Mouse (Mus musculus) heart, postnatal 36 days (tissue): ENCODE results near the gene Fndc11. TPM values are rescaled to one million over a fixed set of nuclear protein-coding genes. Genes with fewer than 3 reads are reported as not detected.
"Not testable (repeated sequence)": the region's sequence is repeated elsewhere in the genome, so short reads cannot be mapped to it uniquely, and the experiment has no call there.

Experiments used
- DNase-seq, 2 experiments: peaks; one replicate each; pipeline ENCODE4 v3.0.0; 2021 to 2022
- intact Hi-C: fragments of 180-260 bp; cut with DNase I; formaldehyde crosslinking; loops from one replicate; pipeline ENCODE4 v1.15.1; 2025
- total RNA-seq, 2 experiments: library from RNA; stranded (reverse); gene quantifications; 2 replicates each; pipeline ENCODE4 v1.2.3; 2021

Gene Fndc11
- under 1 TPM in 1 of 2 experiments, not detected in 1; 0.22 TPM for total RNA-seq

DNA sequence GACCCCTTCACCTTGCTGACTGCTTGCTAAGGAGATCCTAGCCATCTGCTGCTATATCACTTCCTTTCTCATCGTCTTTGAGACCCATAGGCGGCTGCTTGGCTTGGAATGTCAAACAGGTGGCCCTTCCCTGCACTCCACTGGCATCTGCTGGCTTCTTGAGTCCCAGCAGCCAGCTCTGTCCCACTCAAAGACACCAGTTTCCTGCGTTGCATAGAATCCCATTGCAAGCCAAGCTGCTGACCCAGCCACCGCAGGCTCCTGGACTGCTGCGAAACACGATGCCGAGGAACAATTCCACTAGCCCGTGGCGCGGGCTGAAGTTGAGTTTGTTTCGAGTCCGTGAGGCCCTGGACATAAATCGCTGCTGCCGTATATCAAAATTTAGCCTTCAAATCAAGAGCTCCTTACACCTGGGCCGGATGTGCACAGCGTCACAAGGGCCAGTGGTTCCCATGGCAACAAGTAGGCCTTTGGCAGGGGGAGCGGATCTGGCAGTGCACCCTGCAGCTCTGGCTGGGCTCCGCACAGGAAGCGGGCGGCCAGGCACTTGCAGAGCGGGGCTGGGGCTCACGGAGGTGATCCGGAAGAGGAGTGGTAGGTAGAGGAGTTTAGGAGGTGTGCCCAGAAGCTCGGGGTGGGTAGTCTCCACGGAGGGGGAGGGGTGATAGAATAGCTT is at the start of gene Fndc11:
Gene Fndc11 (plus strand): TSS at position 476 of the 679 bp plus-strand sequence.
- intact Hi-C loops = loop anchor here (2.0 kb wide), 1 partner anchor 31 kb away; no protein-coding TSS in a partner anchor

GRCm38 (mm10) chr2:181174646-181175045 is 45.2 kb upstream of the Fndc11 start:
- no peak for DNase-seq
- intact Hi-C loops = no loop called here

More for the DNA sequence above, at the start of gene Fndc11:
- DNase-seq = peak; percentile 73 to 75

- no peak for DNase-seq
- intact Hi-C loops = no loop called here
Observed at GRCm38 (mm10) chr2:181178015-181178414, 41.8 kb upstream of the Fndc11 start.

- intact Hi-C loops = no loop called here
- DNase-seq = no peak
Observed at GRCm38 (mm10) chr2:181178471-181178870, 41.3 kb upstream of the Fndc11 start.

- peak in 1 of 2 experiments; percentile 21 for DNase-seq
- intact Hi-C loops = no loop called here
Observed at GRCm38 (mm10) chr2:181180898-181181297, 38.9 kb upstream of the Fndc11 start.

DNA sequence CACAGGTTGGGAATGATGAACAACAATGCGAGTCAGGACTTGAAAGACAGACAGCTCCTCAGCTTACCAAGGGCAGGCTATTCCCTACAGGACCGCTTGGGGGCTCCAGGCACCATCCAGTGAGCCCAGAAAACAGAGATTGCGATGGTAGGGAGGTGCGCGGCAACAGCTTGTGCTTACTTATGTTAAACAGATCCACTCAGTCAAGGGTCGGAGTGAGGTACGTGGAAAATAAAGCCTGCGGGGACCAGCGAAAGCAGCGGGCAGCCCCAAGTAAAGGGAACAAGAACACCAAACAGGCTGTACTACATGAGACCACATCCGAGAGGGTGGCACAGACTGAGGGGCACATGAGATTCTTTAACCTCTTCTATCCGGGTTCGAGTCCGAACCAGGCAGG is 33.2 kb upstream of the Fndc11 start:
- intact Hi-C loops = loop anchor here (1.0 to 5.0 kb wide), 4 partner anchors 102 to 411 kb away; partner anchors contain the start of genes Gmeb2, Rtel1 and Samd10
- DNase-seq = peak; percentile 85 to 86

- intact Hi-C loops = loop anchor here (2.0 to 5.0 kb wide), 3 partner anchors 101 to 410 kb away; partner anchors contain the start of genes Gmeb2, Rtel1 and Samd10
Observed at GRCm38 (mm10) chr2:181187121-181188000, 32.5 kb upstream of the Fndc11 start, which contains the start of gene Ppdpf. Ppdpf (plus strand) TSS chr2:181187247.

GRCm38 (mm10) chr2:181188681-181189080 is 31.1 kb upstream of the Fndc11 start:
- peak in 1 of 2 experiments; percentile 30 for DNase-seq
- intact Hi-C loops = loop anchor here (2.0 to 5.0 kb wide), 4 partner anchors 30 to 409 kb away; partner anchors contain the start of genes Rtel1 and Samd10

More at GRCm38 (mm10) chr2:181187121-181188000, 32.5 kb upstream of the Fndc11 start, which contains the start of gene Ppdpf:
- peak; percentile 91 to 92 for DNase-seq

- intact Hi-C loops = loop anchor here (2.0 to 5.0 kb wide), 4 partner anchors 29 to 408 kb away; partner anchors contain the start of genes Rtel1 and Samd10
- no peak for DNase-seq
Observed at GRCm38 (mm10) chr2:181189321-181189720, 30.5 kb upstream of the Fndc11 start.

- DNase-seq, intact Hi-C loops: not testable (repeated sequence)
Observed at GRCm38 (mm10) chr2:181191385-181191784, 28.4 kb upstream of the Fndc11 start.

DNA sequence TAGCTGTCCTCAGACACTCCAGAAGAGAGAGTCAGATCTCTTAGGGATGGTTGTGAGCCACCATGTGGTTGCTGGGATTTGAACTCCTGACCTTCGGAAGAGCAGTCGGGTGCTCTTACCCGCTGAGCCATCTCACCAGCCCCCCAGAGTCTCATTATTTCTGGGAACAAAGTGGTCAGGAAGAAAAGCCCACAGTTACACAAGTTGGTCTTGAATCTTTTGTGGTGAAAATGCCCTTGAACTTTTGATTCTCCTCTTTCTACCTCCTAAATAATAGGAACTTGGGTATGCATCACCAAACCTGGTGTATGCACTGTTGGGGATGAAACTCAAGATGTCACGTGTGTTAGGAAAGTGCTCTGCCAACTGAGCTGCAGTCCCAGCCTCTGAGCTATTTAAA is 27.9 kb upstream of the Fndc11 start:
- intact Hi-C loops = no loop called here
- DNase-seq = no peak

GRCm38 (mm10) chr2:181193044-181193443 is 26.8 kb upstream of the Fndc11 start:
- no peak for DNase-seq
- intact Hi-C loops = no loop called here

GRCm38 (mm10) chr2:181196628-181197300 is 23.0 kb upstream of the Fndc11 start:
- no peak for DNase-seq
- intact Hi-C loops = no loop called here

GRCm38 (mm10) chr2:181201606-181202005 is 18.2 kb upstream of the Fndc11 start:
- intact Hi-C loops = no loop called here
- DNase-seq = no peak

GRCm38 (mm10) chr2:181202422-181202821 is 17.4 kb upstream of the Fndc11 start, which contains the start of gene Ptk6:
Ptk6 (minus strand) TSS chr2:181202789.
- intact Hi-C loops = no loop called here
- no peak for DNase-seq

DNA sequence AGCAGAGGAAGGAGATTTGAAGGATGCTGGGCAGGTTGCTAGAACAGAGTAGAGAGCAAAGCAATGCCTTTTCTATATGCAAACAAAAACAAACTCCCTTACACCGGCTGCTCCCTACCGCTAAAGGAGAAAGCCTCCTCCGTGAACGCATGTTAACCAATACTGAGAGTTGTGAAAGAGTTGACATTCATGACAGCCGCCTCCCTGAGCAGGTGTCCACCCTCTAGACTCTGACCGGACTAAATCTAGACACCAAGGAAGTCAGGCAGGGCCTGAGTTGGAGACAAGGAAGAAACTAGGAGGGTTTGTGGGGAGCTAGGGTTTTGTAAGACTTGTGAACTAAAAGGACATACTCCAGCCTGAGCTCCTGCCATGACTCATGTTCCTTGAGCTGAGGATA is 16.9 kb upstream of the Fndc11 start:
- no peak for DNase-seq
- intact Hi-C loops = no loop called here

GRCm38 (mm10) chr2:181205678-181206077 is 14.1 kb upstream of the Fndc11 start:
- intact Hi-C loops = no loop called here
- DNase-seq = no peak

- intact Hi-C loops = no loop called here
Observed at GRCm38 (mm10) chr2:181206118-181206517, 13.7 kb upstream of the Fndc11 start.

GRCm38 (mm10) chr2:181212389-181213020 is 7.3 kb upstream of the Fndc11 start:
- intact Hi-C loops = no loop called here
- DNase-seq = no peak

More at GRCm38 (mm10) chr2:181206118-181206517, 13.7 kb upstream of the Fndc11 start:
- DNase-seq = no peak

DNA sequence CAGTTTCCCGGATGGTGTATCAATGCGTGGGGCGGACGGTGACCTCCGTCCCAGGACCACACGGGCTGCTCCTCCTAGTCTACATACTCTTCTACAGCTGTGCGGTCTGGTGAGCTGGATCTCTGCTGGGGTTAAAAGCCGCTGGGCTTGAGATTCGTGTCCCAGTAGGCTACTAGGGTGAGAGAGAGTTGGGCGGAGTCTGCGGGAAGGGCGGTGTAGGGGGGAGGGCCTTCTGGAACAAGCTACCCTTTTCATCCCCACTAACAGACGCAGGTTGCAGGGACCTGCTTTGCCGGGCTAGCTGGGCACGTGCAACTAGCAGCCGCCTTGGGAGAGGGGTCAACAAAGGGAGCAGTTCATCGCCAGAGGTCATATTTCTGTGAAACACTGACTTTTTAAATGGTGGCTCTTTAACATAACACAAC is 6.8 kb upstream of the Fndc11 start, which contains the start of gene Srms:
Gene Srms (minus strand): TSS at position 165 of the 425 bp plus-strand sequence.
- DNase-seq = peak; percentile 37 to 46
- intact Hi-C loops = no loop called here
